Mouse (Mus musculus) embryonic fibroblast, embryonic 13.5 days (primary cell): ENCODE measurements around the gene Smoc1.

Source experiments
- CTCF ChIP-seq: IDR thresholded peaks from 2 replicates; pipeline ENCODE4 v1.5.1; 2011; ENCODE audit warnings: mild to moderate bottlenecking, control low read depth, low read length, moderate library complexity, borderline replicate concordance; ENCODE audit not compliant: insufficient read depth
- POLR2A ChIP-seq: IDR thresholded peaks from 2 replicates; pipeline ENCODE4 v1.6.1; 2011; ENCODE audit warnings: low read depth, mild to moderate bottlenecking, control low read depth, low read length, moderate library complexity

- TF ChIP-seq CTCF (no peak), POLR2A (no peak)
These were observed 115.6 kb downstream of the Smoc1 start for GRCm38 (mm10) chr12:81142231-81142630.
